Mouse (Mus musculus) bone marrow macrophage, adult 2 months (primary cell): Measurements from ENCODE around the gene Cdk5r2.

ENCODE experiments used
- CTCF ChIP-seq: IDR thresholded peaks from 2 replicates; pipeline ENCODE4 v1.5.1; 2012; ENCODE audit warnings: low read depth, mild to moderate bottlenecking, low read length, moderate library complexity
- POLR2A ChIP-seq: IDR thresholded peaks from 2 replicates; pipeline ENCODE4 v1.6.1; 2012; ENCODE audit warnings: mild to moderate bottlenecking, low read depth, low read length, borderline replicate concordance

- no peak for TF ChIP-seq CTCF
- TF ChIP-seq POLR2A, result no peak
Measured at GRCm38 (mm10) chr1:74805340-74805835, 49.3 kb upstream of the Cdk5r2 start.
